ENCODE assay signal across 20 mouse cellular contexts in the genomic region with DNA sequence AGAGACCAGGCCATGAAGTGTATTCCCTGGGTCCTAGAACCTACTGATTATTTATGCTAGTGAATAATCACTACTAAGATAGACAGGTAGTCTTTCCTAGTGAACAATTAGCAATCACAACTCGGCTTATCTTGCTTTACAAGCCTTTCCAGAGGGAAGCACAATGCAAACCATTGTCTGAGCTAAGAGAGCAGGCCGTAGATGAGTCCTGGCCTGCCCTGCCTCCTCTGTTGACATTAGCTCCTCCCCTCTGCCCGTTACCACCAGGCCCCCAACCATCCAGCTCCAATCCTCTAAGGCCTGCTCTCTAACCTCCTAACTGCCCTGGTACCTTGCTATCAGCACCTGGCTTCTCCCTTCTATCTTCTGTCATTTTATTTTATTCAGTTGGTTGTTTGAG.
A peak's percentile ranks its signal among the peaks of the same experiment; 100 is the strongest.
DNase-seq lines count a peak whose midpoint lies in the region; ATAC-seq and TF ChIP-seq lines count a peak whose summit lies in the region.
"Had no signal": no experiment of that assay in that cellular context is flagged by ENCODE, and none has a peak within 500 bp of the region (broad histone marks: within the 10 kb centered on the region; RNA-seq: fewer than 3 reads in every experiment).

No protein-coding gene starts in this region.

- no peak overlapping the region for H3K4me2 ChIP-seq in intestine, embryonic 14.5 days (ENCODE audit: low read length)
- no peak overlapping the region for H3K4me2 ChIP-seq in intestine, embryonic 15.5 days (replicated peaks)
- H3K4me2 ChIP-seq in intestine, postnatal 0 days (replicated peaks; ENCODE audit: low read depth) = no peak overlapping the region
- no peak overlapping the region for H3K4me2 ChIP-seq in midbrain, embryonic 14.5 days (ENCODE audit: low read length)
- H3K4me2 ChIP-seq: embryonic facial prominence, embryonic 12.5 days; forebrain, embryonic 13.5 days; forebrain, embryonic 15.5 days had no signal

- H3K9ac ChIP-seq in intestine, embryonic 14.5 days (ENCODE audit: low read length) = no peak overlapping the region
- H3K9ac ChIP-seq in intestine, embryonic 15.5 days = no peak overlapping the region
- H3K9ac ChIP-seq in intestine, postnatal 0 days (ENCODE audit: low read depth, low read length) = no peak overlapping the region
- no peak overlapping the region for H3K9ac ChIP-seq in midbrain, embryonic 14.5 days (replicated peaks; ENCODE audit: low read length)
- H3K9ac ChIP-seq: embryonic facial prominence, embryonic 12.5 days; forebrain, embryonic 13.5 days; forebrain, embryonic 15.5 days; forebrain, postnatal 0 days had no signal

- no peak overlapping the region for H3K4me3 ChIP-seq in intestine, embryonic 14.5 days (ENCODE audit: low read depth, low read length)
- H3K4me3 ChIP-seq in intestine, embryonic 15.5 days (replicated peaks) = no peak overlapping the region
- no peak overlapping the region for H3K4me3 ChIP-seq in intestine, postnatal 0 days (ENCODE audit: low read depth, low read length)
- H3K4me3 ChIP-seq in midbrain, embryonic 14.5 days (replicated peaks; ENCODE audit: low read depth, low read length) = no peak overlapping the region
- H3K4me3 ChIP-seq: embryonic facial prominence, embryonic 10.5 days; embryonic facial prominence, embryonic 12.5 days; forebrain, embryonic 13.5 days; forebrain, embryonic 15.5 days had no signal

- TF ChIP-seq CTCF in intestine, postnatal 0 days (IDR thresholded peaks at IDR 0.05; ENCODE audit: low read depth) = no peak

- DNase-seq in intestine, embryonic 14.5 days (ENCODE audit: low spot score) = no peak
- DNase-seq in midbrain, embryonic 14.5 days = no peak
- DNase-seq in Muller cell, postnatal 12 days (ENCODE audit: inconsistent ontology term) = no peak
- DNase-seq: adrenal gland, adult 8-10 months; adrenal gland, postnatal 14 days; adrenal gland, postnatal 36 days; cerebellum, adult 11-12 months; cerebellum, adult 2 months; cerebellum, adult 9-10 months; cerebellum, postnatal 10 days; cerebellum, postnatal 25 days; forebrain, postnatal 0 days had no signal

- 27% methylated on average over 3 of the region's 3 CpGs for WGBS in intestine, embryonic 14.5 days
- WGBS in intestine, embryonic 15.5 days = 35% methylated on average over 3 of the region's 3 CpGs
- WGBS in intestine, postnatal 0 days = 15% methylated on average over 3 of the region's 3 CpGs
- WGBS in midbrain, embryonic 14.5 days = 48% methylated on average over 3 of the region's 3 CpGs

- H3K27me3 ChIP-seq in intestine, embryonic 14.5 days (replicated peaks; ENCODE audit: control insufficient read depth, insufficient read depth, low read length) = no peaks in the 10 kb centered on the region
- no peaks in the 10 kb centered on the region for H3K27me3 ChIP-seq in intestine, embryonic 15.5 days (replicated peaks)
- no peaks in the 10 kb centered on the region for H3K27me3 ChIP-seq in intestine, postnatal 0 days (replicated peaks; ENCODE audit: control insufficient read depth, insufficient read depth, low read length)
- H3K27me3 ChIP-seq in midbrain, embryonic 14.5 days (ENCODE audit: control insufficient read depth, insufficient read depth, low read length) = no peaks in the 10 kb centered on the region
- H3K27me3 ChIP-seq: embryonic facial prominence, embryonic 12.5 days; forebrain, embryonic 13.5 days; forebrain, embryonic 15.5 days had no signal

- H3K27ac ChIP-seq in intestine, embryonic 14.5 days (ENCODE audit: low read depth) = no peak overlapping the region
- H3K27ac ChIP-seq in intestine, embryonic 15.5 days = no peak overlapping the region
- H3K27ac ChIP-seq in intestine, postnatal 0 days (ENCODE audit: low read depth, low read length) = no peak overlapping the region
- H3K27ac ChIP-seq in midbrain, embryonic 14.5 days (replicated peaks; ENCODE audit: low read depth, low read length) = no peak overlapping the region
- H3K27ac ChIP-seq: embryonic facial prominence, embryonic 10.5 days; embryonic facial prominence, embryonic 12.5 days; forebrain, embryonic 13.5 days; forebrain, embryonic 15.5 days had no signal

- peak; percentile 60; the same call in 1 of the 2 replicates for ATAC-seq in intestine, embryonic 14.5 days (replicated peaks; ENCODE audit: low FRiP score, low TSS enrichment, low read depth)
- ATAC-seq in intestine, embryonic 15.5 days = peak; percentile 72
- ATAC-seq in intestine, postnatal 0 days = peak; percentile 38; the same call in 1 of the 2 replicates
- ATAC-seq in midbrain, embryonic 14.5 days (ENCODE audit: low FRiP score, low TSS enrichment) = no peak
- ATAC-seq: activated CD4-positive, CD25-positive, alpha-beta regulatory T cell, adult 4 months; forebrain, embryonic 13.5 days; forebrain, embryonic 15.5 days; forebrain, postnatal 0 days; Patski had no signal

- no peaks in the 10 kb centered on the region for H3K9me3 ChIP-seq in intestine, embryonic 14.5 days (ENCODE audit: control insufficient read depth, low read length)
- no peaks in the 10 kb centered on the region for H3K9me3 ChIP-seq in intestine, embryonic 15.5 days
- H3K9me3 ChIP-seq in intestine, postnatal 0 days (ENCODE audit: control insufficient read depth) = no peaks in the 10 kb centered on the region
- no peaks in the 10 kb centered on the region for H3K9me3 ChIP-seq in midbrain, embryonic 14.5 days (ENCODE audit: control insufficient read depth, low read length)
- H3K9me3 ChIP-seq: embryonic facial prominence, embryonic 10.5 days; embryonic facial prominence, embryonic 12.5 days; forebrain, embryonic 13.5 days; forebrain, embryonic 15.5 days had no signal

- no peaks in the 10 kb centered on the region for H3K36me3 ChIP-seq in intestine, embryonic 14.5 days (ENCODE audit: control insufficient read depth, insufficient read depth, low read length)
- H3K36me3 ChIP-seq in intestine, embryonic 15.5 days = no peaks in the 10 kb centered on the region
- no peaks in the 10 kb centered on the region for H3K36me3 ChIP-seq in intestine, postnatal 0 days (ENCODE audit: control insufficient read depth, insufficient read depth)
- no peaks in the 10 kb centered on the region for H3K36me3 ChIP-seq in midbrain, embryonic 14.5 days (ENCODE audit: control insufficient read depth, insufficient read depth, low read length)
- H3K36me3 ChIP-seq: embryonic facial prominence, embryonic 10.5 days; embryonic facial prominence, embryonic 12.5 days; forebrain, embryonic 15.5 days had no signal

- H3K4me1 ChIP-seq in intestine, embryonic 14.5 days (replicated peaks; ENCODE audit: control insufficient read depth, insufficient read depth, low read length) = no peaks in the 10 kb centered on the region
- no peaks in the 10 kb centered on the region for H3K4me1 ChIP-seq in intestine, embryonic 15.5 days (replicated peaks)
- no peaks in the 10 kb centered on the region for H3K4me1 ChIP-seq in intestine, postnatal 0 days (replicated peaks; ENCODE audit: control insufficient read depth, insufficient read depth, low read length)
- H3K4me1 ChIP-seq in midbrain, embryonic 14.5 days (ENCODE audit: control insufficient read depth, insufficient read depth, low read length) = no peaks in the 10 kb centered on the region
- H3K4me1 ChIP-seq: embryonic facial prominence, embryonic 10.5 days; embryonic facial prominence, embryonic 12.5 days; forebrain, embryonic 15.5 days had no signal
